Mouse (Mus musculus) embryo, embryonic 9.5 days (tissue): ENCODE measurements around the gene Mical2.
A peak's percentile ranks its signal among the peaks of the same experiment; 100 is the strongest.

Experiments used
- DNase-seq: peaks from one replicate; pipeline ENCODE4 v3.0.0-alpha.2; 2017; ENCODE audit errors: extremely low spot score

Mical2 gene

DNA sequence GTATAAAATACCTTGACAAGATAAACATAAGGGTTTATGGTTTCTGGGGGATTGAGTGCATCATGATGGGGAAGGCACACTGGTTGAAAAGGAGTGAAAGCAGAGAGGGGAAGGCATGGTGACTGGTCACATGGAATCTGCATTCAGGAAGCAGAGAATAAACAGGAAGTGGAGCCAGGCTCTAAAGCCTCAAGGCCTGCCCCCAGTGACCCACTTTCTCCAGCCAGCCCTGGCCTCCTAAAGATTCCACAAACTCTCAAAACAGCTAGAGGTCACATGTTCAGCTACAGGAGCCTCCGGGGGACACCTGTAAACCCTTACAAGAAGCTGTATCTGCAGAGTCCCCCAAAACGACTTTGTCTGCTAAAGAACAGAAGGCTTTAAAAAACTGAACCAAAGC lies 179.4 kb downstream of the Mical2 start:
- no peak for DNase-seq

DNA sequence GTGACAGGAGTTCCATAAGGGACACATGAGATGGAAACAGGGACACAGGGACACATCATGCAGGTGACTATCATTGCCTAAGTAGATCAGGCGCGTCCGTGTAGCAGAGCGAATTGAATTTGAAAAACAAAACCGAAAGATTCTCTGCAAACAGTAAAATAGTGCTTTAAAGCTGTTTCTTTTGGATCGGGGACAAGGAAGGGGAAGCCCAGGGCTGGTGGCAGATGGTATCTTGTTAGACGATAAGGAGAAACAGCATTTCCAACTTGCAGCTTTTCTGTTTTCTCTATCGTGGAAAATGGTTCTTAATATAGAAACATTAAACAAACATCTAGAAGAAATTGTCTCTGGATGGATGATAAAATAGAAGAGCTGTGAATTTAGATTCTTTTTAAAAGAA lies 179.9 kb downstream of the Mical2 start:
- DNase-seq: no peak

DNA sequence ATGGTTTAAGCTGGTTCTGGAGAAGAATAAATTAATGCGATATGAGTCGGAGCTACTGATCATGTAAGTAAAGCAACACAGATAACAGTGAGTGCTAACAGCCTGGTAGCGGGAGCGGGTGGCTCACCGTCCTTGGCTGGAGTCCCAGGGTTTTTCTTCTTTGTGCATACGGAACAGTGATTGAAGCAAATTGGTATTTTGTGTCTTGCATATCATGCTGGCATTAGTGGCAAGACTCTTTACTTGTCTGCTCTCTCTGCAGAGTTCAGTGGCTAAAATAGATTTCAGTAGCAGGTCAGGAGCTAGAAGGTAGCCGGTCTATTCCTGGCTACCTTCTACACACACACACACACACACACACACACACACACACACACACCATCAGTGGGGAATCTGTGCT lies 181.9 kb downstream of the Mical2 start:
- no peak for DNase-seq

DNA sequence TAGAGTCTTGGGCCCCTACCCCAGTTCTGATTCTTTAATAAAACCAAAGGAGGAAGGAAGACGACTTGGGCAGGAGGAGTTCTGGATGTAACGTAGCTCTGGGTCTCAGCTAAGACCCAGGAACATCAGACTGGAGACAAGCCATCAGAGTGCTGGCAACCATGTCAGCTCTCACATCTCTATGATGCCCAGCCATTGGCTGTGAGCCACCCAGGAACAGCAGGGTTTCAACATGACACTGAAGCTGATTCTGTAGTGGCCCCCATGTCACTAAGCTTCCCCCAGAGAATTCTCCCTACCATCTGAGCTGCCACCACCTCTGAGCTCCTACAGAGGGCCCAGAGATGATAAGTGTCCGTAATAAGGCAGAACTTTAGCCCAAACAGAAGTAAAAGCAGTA lies 184.3 kb downstream of the Mical2 start:
- DNase-seq: no peak

DNA sequence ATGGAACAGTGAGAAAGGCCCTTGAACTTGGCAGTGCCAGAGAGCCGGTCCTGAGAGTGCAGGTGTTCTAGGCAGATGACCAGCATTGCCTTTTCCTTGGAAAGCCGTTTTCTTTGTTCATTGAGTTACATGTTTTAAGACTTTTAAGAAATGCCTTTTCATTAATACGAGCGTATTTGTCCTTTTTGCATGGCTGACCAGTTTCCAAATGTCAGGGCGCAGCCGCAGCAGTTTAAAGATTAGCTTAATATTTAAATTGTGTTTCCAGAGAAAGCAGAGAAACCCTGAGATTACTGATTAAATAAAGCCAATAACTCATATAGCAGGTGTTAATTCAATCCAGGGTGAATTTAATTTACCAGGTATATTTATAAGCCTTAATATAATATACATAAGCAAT lies 187.6 kb downstream of the Mical2 start:
- DNase-seq: no peak

DNA sequence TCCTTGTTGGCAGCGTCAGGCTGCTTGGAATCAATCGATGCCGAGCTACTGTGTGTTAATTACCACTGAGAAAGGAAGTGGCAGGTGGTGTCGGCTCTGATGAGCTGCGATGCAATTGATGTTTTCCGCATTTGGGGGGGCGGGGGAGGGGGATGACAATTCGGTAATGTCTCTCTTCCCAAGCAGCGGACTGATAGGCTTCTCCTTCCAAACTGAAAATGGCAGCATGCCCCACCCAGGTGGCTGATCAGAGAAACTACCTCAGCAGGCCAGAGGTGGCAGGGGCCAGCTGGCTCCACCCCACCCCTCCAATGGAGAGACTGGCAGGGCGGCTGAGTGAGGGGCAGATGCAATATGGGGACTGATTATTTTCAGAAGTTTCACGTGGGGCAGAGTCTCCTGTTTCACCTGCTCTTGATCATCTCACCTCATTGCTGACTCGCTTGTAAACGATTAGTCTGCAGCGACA lies 190.4 kb downstream of the Mical2 start:
- no peak for DNase-seq

DNA sequence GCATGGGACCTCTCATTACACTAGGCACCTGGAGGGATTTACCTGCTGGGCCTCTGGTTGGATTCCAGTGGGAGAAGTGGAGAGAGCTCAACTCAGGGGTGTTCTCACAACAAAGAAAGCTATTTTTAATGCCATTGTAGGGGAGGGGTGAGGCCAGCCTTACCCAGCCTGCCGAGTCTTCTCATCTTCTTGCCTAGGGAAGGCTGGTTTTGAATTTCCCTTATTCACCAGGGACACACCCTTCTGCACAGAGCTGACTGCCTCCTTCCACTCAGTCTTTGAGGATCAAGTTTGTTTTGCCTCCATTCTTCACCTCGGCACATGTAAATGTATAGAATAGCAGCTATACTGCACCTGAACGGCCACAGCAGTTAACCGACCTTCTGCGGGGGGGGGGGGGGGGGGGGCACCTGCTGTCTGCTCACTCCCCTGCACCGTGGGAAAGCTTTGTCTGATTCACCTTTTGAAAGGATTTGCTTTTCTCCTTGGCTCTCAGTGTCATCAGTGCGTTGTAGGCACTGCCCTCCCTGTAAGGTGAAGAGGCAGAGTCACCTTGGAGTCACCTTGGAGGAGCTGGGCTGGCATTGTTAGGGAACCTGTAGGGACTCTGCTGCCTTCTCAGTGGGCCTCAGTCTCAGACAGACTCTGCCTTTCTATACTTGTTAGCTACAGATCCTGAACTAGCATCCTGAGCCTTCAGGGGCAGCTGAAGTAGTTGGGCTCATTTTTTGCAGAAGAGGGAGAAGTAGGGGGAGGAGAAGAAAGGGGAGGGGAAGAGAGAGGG lies 191.3 kb downstream of the Mical2 start:
- no peak for DNase-seq

DNA sequence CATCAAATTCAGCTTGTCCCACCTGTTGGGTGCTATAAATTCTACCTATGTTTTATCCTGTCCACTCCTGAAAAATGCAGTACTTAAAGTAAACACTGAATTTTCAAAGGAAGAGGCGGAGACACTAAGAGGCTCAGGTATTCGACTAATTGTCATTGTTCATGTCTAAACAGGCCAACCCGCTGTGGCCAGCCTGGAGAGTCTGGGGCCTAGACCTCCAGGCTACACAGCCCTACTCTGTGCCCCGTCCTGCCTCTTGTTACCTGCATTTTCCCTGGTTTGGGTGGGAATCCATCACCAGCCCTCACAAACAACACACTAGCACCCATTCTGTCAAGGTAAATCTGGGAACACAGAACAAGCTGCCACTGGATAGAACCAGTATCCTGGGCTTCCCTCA lies 191.9 kb downstream of the Mical2 start:
- DNase-seq: no peak

DNA sequence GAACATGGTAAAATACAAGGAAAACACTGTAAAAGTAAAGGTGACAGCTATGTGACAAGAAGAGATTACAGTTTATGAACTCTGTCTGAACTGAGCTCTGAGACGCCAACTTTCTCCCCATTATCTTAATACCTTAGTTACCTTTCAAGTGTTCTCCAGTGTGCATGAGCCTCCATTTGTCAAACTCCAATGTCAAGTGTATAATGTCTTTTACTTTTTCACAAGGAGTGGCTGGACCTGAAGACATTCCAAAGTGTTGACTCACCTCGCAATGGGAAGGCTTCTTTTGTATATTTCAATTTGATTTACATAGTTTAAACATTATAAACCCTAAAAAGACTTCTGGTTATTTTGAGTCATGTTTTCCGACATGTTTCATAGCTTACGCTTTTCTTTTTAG lies 197.8 kb downstream of the Mical2 start:
- DNase-seq: no peak

DNA sequence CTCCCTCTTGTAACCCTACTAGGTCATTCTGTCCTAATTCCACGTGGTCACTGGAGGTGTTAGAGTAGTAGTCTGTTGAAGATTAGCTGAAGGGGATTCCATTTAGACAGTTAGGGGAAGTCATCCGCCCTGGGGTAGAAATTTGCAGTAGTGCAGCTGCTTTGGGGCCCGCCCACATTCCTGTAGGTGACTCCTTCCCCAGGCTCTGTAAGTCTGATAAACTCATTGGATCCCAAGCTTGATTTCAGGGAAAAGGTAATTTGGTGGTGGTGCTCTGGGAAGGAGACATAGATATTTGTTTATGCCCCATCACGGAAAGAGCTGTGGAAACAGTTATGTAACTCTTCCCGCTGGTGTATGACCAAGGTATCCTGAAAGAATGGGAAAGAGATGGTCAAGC lies 201.2 kb downstream of the Mical2 start:
- peak; percentile 23 for DNase-seq

DNA sequence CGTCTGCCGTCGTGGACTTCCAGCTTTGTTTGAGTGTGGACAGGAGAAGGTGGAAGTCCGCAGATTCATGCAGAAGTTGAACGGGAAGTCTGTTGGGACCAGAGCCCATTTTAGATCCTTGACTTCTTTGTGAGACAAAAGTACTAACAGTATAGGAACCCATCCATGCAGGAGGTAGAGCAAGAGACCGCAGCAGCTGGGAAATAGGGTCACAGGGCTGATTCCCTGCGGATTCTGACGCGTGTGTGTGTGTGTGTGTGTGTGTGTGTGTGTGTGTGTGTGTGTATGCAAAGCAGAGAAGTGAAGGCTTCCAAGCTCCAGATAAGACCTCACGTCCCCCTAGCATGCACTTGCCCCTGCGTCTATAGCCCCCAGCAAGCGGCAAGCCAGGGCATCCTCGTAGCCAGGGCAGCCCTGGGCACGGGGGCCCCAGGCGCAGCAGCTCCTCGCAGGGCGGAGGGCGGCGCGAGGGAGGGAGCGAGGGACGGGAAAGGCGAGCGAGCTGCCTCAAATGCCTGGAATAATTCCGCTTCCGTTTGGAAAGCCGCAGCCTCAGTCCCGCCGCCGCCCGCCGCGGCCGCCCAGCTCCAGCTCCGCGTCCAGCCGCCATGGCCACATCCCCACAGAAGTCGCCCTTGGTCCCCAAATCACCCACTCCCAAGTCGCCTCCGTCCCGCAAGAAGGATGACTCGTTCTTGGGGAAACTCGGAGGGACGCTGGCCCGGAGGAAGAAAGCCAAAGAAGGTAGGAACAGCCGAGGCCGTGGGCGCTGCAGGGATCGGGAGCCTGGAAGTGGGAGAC lies 201.9 kb downstream of the Mical2 start, which contains the start of gene Parva:
TSS of gene Parva (plus strand) at position 149 of the 801 bp plus-strand sequence.
- DNase-seq: peak; percentile 84

DNA sequence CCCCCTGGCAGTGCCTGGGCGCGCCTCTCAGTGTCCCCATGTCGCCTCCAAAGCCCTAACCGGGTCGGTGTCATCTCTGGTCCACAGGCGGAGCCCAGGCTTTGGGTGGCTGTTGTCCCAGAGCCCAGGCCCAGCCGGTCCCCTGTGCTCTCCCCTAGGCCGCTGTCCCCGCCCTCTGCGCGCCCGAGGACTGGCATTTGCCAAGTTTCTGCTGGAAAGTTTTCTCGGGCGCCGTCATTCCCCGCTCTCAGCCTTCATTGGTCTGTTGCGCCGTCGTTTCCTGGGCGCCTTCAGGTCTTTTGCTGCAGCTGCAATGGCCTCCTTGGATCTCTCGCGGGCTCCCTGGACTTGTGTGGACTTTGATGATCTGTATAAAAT lies 202.5 kb downstream of the Mical2 start:
- DNase-seq: peak; percentile 83

DNA sequence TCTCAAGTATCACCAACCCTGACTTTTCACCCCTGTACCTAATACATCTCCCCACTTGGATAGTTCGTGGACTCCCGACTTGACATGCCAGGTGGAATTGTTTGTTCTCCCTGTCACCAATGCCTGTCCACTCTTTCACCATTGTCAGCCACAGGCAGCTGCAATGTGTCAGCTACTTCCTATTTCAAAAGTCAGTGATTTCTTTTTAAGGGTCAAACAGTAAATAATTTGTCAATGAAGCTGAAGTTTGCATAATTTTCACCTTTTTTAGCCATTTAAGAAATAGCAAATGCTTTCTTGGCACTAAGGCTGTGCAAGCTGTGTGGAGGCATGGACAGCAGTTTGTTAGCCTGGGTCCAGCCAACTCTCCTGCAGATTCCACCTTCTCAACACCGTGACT lies 214.2 kb downstream of the Mical2 start:
- DNase-seq: no peak

DNA sequence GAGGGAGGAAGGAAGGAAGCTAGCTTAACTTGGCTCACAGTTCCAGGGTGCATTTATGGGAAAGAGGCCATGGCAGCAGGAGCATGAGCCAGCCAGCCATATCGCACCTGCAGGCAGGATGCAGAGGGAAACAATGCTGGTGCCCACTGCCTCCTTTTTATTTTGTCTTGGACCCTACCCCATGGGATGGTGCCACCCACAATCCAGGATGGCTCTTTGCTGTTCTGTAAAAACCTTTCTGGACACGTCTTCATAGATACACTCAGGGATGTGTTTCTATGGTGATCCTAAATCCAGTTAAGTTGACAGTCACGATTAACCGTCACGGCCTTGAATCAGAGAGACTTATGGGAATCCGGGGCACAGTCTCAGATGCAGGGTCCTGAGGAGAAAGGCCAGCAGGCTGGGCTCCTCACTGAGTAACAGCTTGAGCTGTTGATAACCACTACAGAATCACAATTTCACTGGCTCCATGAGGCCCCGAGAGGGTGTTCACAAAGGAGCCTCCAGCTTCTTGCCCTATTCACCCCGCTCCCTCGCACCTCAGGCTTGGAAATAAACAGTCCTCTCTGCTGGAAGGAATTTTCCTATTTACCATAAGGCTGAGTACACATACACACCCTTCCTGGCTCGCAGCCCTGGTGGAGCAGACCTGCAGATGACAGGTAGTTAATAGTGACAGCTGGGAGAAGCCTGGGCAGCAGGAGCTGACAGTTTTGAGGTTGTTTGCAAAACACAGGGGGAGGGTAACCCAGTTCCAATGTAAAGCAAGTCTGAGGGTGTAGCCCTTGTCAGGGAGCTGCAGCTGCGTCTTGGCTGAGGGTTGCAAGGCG lies 218.7 kb downstream of the Mical2 start:
- DNase-seq: no peak

DNA sequence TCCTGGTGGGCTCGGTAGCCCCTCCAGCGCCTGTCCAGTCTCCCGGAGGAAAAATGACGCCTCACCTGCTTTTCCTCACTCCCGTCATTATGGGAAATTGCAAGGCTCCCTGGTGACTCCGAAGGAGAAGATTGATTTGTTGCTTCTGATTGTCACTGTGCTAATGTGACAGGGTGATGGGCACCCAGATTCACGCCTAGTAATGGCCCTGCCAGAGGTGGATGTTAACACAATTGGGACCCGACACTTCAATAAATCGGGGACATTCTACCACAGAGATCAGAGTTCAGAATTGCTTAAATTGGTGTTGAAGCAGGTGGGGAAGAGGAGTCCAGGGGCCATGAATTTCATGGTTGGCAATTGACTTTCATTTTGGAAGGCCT lies 219.3 kb downstream of the Mical2 start:
- DNase-seq: no peak

DNA sequence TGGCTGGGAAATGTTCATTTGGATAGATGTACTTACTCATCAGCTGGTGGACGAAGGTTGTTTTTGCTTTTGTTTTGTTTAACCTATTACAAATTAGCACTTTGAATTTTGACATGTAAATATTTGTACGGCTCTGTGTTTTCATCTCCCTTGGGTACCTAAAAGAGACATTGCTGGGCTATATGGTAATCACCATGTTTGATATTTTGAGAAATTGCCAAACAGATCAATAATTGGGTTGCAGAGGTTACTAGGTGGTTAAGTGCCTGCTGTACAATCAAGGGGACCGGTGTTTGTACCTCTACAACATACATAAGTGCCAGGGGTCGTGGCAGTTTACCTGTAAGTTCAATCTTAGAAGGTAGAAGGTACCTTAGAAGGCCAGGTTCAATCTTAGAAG lies 220.8 kb downstream of the Mical2 start:
- no peak for DNase-seq

DNA sequence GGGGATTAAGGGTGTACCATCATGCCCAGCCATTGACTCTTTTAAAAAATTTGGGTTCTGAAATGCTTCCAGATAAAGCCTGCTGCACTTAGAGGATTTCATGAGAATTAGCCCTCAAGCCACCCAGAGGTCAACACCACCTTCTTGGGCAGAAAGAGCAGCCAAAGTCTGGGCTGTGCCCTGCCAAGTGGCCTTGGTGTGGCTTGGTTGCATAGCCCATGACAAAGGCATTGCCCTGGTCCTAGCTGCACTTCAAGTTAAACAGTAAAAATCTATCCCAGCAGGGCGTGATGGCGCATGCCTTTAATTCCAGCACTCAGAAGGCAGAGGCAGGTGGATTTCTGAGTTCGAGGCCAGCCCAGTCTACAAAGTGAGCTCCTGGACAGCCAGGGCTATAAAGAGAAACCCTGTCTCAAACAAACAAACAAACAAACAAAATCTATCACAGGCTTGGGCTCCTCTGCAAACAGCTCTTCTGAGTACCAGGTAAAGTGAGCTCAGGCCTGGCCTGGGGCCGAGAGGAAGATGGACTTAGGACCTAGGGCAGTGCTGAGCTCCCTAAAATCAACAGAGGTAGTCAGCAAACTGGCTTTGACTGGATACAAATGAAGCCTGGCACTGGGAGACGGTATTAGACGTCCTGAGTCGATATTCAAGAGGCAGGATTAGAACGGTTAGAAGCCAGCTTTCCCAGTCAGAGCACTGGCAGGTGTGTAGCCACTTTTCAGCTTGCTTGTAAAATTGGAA lies 224.5 kb downstream of the Mical2 start:
- DNase-seq: no peak

DNA sequence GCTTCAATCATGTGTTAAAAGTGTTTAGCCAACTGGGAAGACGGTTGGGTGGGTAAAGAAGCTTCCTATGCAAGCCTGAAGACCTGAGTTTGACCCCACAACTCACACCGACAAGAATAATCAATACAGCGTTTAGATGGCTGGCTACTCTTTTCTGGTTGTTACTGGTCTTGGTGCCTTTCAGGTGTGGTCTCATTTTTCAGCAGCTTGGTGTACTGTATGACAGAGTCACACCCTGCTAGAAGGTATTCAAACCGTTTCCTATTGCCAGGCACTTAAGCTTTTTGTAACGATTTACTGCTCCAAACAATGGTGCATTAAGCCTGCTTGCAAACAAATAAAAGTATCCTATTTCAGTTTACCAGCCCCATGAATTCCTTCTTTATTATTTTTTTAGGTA lies 226.8 kb downstream of the Mical2 start:
- no peak for DNase-seq

DNA sequence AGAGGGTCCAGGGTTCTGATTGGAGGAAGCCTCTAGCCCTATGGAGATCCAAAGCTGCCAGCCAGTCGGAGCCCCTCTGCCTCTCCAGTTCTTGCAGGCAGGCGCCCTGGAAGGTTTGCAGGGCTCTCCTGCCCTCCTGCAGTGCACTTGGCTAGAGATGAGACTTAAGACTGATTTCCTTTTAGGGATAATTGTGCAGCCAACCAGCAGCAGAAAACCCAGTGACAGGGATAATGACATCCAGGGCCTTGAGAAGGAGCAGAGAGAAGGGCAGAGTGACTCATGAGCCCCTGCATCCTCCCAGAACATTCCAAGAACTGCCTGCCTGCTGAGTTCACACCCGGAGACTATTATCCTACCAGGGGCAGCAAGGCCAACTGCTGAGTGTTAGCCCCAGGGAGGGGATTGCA lies 228.2 kb downstream of the Mical2 start:
- DNase-seq: peak; percentile 32

DNA sequence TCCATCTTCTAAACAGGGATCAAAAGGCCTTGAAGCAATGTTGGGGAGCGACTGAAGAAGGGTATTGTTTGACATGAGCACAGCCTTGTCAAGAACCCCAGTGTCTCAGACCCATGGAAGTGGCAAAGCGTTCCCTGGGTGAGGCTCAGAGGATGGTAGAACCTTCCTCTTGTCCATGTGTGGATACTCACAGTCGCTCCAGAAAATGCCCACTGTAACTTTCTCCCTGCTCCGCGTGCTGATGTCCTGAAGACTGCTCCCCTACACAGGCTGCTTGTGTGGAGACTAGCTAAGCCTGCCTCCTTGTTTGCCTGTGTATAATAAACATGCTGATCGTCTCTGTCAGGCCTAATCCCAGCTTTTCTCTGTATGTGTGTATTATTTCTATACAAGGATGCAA lies 228.7 kb downstream of the Mical2 start:
- no peak for DNase-seq

DNA sequence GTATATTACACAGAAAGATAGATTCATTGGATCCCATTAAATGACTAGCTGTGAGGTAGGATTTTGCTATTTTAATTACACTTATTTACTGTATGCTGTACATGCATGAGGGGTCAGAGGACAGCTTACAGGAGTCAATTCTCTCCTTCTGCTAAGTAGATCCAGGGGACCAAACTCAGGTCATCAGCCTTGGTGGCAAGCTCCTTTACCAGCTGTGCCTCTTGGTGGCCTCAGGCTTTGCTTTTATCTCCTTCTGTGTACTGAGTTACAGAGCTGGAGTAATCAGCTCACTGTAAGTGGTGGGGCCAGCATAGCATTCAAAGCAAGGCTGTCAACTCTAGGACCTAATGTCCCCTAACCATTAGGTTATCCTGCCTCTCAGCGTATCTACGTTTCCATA lies 229.3 kb downstream of the Mical2 start:
- no peak for DNase-seq
